Mouse (Mus musculus) right cerebral cortex, adult 2 months (tissue): ENCODE measurements around the gene Hmcn1.

Experiments
- DNase-seq, 2 experiments: peaks; one replicate each; pipeline ENCODE4 v3.0.0; 2021 to 2022; ENCODE audit warnings: low spot score in 2 of 2

Gene Hmcn1

DNA sequence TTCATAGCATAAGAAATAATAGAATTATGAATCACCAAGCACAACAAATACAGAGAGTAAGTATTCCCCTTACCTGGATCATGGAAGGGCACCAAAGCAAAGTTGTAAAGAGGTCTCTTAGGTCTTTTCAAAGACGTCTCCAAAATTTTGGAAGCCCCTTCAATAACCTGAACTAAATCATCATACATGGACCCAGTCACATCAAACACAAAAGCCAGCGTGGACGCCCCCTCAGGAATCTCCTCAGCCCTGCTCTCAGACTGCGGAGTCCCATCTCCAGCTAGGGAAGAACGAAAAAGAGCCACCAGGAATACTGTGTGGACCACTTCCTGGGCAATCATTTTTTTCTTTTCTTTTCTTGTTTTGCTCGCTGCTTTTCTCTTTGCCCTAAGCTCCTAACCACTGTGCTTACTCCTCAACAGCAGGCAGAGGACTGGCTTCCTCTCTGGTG is 499 bp downstream of the Hmcn1 start:
- no peak for DNase-seq

DNA sequence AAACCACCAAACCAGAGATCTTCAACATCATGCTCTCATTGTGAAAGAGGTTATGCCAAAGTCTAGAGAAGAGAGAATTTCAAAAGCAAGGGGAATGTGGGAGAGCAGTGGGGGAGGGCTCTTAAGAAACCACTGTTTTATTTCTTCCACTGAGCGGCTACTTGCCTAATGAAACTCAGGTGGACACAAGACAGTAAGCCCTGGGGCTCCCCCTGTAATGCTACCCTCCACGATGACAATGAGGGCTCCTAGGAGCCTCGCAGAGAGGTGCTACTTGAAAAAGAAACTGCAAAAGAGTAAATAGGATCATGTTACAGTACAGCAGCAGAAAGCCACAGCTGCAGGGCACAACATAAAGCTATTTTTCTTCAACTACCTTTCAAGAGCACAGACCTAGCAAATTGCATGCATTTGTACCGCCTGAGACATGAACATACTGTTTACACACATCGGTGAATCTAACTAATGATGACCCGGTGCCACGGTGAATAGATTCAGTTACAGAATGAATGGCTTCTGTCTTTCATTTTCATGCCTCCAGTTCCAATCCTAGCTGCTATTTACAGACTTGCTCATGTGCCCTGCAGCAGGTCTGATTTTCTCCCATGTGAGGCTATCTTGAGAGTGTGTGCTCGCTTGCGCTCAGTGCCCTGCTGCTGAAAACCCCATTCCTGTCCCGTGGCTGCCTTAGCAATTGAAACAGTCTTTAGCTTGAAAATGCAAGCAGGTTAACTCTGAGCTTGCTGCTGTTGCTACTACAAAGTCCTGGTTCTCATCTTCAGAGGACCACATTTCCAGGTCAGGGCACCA is 1.3 kb downstream of the Hmcn1 start:
- DNase-seq = no peak

- DNase-seq = no peak
Observed at GRCm38 (mm10) chr1:150984888-150985287, 8.3 kb downstream of the Hmcn1 start.

- no peak for DNase-seq
Observed at GRCm38 (mm10) chr1:150984092-150984503, 9.1 kb downstream of the Hmcn1 start.

DNA sequence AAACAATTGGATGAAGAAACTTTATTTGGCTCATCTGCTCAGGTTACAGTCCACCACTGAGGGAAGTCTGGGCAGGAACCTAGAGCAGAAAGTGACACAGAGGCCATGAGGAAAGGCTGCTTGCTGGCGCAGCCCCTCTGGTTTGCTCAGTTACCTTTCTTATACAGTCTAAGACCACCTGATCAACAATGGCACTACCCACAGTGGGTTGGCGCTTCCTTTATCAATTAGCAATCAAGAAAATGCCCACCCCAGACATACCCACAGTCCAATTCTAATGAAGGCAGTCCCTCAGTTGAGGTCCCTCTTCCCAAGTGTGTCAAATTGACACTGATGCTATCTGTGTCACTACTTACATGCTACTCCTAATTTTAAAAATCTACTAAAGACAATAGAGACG is 14.6 kb downstream of the Hmcn1 start:
- no peak for DNase-seq

DNA sequence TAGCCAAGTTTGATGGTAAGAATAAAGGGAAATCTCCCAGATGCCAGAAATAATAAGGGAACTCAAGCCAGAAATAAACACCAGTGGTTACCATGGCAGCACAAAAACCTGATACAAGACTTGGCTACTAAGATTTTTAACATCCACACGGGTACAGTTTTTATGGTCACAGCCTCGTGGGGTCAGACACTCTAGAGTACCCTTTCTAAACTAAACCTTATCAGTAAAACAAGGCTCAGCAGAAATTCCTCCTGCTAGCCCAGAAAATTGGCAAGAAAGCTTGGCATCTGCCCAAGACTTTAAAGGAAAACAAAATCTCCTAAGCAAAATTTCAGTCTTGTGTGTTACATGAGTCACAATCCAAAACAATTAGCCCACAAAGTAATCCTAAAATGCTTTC is 17.0 kb downstream of the Hmcn1 start:
- peak; percentile 18 to 25 for DNase-seq

DNA sequence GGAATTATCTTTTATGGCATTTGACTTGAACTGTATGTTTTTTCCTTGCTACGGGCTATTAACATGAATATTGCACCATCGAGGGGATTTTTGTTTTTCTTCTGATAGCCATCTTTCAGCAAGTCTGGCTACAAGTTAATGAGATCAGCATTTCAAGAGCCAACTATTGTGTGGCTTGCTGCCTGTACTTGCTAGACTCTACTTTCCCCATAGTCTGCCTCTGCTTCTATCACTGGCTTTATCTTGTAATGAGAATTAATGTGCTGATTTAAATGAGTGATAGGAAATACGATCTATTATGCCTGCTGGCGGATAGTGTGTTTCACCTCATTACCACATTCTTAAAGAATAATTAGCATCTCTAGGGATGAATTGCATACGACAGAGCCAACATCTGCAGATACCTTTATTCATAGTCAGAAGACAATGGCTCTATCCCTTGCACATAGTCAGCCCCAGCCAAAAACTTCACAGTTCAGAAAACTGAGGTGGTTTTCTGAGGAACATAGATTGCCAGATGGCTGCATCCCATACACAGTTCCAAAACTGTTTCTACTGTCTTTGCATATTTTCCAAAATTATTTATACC is 33.7 kb downstream of the Hmcn1 start:
- no peak for DNase-seq

GRCm38 (mm10) chr1:150951004-150951403 is 42.2 kb downstream of the Hmcn1 start:
- no peak for DNase-seq

DNA sequence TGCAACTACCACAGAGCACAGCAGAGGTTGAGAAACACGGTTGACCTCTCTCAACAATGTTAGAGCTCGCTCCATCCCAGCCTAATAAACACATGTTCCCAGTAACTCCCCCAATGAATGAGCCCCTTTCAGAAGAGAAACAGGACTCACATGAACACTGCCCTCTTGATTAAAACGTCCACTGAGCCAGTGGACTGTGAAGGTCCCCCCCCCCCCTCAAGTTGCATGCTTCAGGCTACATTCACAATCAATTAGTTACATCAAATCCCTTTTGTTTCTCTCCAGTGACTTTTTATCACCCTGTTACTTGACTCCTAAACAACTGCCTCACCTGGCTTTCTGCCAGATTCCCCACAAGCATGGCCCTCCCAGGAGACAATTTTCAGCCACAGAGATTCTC is 43.2 kb downstream of the Hmcn1 start:
- DNase-seq = no peak

DNA sequence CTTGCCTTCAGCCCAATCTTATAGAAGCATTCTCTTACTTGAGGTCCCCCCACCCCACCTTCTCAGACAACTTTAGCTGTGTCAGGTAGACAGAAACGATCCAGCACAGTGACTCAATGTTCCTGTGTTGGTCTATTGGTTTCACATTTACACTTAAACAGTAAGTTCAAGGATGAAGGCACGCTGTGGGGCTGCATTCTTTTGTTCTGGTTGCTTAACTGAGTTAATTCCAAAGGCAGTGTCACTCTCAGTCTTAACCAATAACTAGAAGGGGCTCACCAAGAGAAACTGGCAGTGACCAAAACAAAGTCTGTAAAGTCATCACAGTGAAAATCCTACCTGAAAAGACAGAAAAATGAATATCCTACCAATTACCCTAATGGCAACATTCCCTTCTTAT is 44.3 kb downstream of the Hmcn1 start:
- DNase-seq = no peak

GRCm38 (mm10) chr1:150943601-150944000 is 49.6 kb downstream of the Hmcn1 start:
- DNase-seq = no peak

- DNase-seq = no peak
Observed at GRCm38 (mm10) chr1:150942143-150942542, 51.1 kb downstream of the Hmcn1 start.

DNA sequence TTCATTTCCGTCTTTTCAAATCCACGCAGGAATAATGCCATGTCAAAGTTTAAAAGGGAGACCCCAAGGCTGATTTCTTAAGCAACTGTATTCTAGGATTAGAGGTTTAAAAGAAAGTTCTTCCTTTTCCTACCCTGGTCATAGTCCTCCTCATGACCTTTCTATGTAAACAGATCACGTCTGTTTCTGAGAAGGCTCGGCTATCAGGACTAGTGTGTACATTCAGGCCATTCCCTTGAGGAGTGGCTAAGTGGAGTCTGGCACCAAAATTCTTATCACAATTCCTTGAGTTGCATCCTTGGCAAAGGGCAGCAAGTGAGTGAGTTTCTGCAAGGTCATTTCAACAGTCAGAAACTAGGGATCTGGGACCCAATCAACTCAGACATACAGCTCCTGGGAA is 56.4 kb downstream of the Hmcn1 start:
- no peak for DNase-seq

- peak; percentile 39 to 46 for DNase-seq
Observed at GRCm38 (mm10) chr1:150933616-150934015, 59.6 kb downstream of the Hmcn1 start.

GRCm38 (mm10) chr1:150920860-150921259 is 72.4 kb downstream of the Hmcn1 start:
- no peak for DNase-seq

- peak; percentile 71 for DNase-seq
Observed at GRCm38 (mm10) chr1:150920276-150920675, 73.0 kb downstream of the Hmcn1 start.

GRCm38 (mm10) chr1:150914936-150915335 is 78.3 kb downstream of the Hmcn1 start:
- DNase-seq = no peak

DNA sequence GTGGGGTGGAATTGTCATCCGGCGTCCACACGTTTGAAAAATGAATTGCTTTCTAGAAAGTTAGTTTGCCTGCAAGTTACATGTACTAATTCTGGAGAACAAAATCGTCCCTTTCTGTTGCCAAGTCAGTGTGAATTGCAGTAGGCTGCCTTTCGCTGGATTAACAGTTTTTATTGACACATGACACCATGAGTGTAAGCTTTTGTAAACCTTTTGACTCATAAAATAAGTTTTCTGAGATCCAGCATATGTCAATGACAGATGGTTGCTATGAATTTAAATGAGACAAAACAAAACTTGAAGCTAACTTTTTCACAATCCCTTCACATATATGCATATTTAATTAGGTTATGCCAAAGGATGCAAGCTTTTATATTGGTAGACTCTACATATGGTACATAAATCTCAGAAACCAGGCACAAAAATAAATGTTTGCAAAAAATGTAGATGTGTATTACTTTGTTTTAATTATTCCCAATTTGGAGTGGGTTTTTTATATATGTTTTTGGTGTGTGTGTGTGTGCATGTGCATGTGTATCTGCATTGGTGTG is 79.6 kb downstream of the Hmcn1 start:
- no peak for DNase-seq

GRCm38 (mm10) chr1:150909642-150910041 is 83.6 kb downstream of the Hmcn1 start:
- no peak for DNase-seq

DNA sequence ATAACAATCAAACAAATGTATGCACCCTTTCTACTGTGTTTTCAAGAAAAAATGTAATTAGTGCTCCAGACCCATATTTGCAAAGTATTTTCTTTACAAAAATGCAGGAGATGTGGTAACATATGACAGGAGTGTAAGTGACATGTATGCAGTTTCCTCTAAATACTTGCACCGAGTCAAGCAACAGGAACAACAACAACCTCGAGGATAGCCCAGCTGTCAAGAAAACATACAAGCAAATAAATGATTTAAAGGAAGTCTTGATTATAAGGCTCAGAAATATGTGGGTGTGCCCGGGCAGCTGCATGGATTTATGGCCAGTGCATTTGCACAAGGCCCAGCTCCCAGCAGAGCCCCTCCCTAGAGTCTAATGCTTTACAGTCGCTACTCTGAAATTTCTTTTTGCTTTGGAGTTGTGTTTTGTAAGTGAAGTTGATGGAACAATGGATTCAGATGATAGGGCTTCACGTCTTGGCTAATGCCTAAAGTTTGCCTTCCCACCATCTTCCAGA is 99.5 kb downstream of the Hmcn1 start:
- DNase-seq = no peak

GRCm38 (mm10) chr1:150890017-150890416 is 103.2 kb downstream of the Hmcn1 start:
- no peak for DNase-seq

DNA sequence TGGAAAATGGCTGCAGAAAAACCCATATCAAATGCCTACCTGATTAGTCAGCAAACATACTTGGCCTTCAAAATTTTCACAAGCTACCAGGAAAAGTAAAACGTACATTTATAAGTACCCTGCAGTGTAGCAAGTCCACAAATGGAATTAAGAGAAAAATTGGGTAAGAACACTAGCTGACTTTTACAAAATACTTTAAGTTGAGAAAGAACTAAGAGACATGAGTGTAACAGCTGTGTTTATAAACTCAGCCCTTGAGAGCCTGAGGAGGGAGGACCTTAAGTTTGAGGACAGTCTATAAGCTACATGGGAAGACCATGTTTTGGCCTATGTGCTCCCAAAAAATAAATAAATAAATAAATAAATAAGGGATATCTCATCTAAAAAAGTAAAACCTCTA is 107.0 kb downstream of the Hmcn1 start:
- DNase-seq = no peak

GRCm38 (mm10) chr1:150878421-150878820 is 114.8 kb downstream of the Hmcn1 start:
- no peak for DNase-seq
